Mouse (Mus musculus) G1E (cell line): ENCODE data around the gene Rnf24.

Experiments
- CTCF ChIP-seq: IDR thresholded peaks from 2 replicates; pipeline ENCODE4 v1.5.1; 2012; ENCODE audit warnings: low read depth, low read length, inconsistent platforms, mixed read lengths
- GATA1 ChIP-seq: IDR thresholded peaks from 2 replicates; pipeline ENCODE4 v1.6.1; 2012; ENCODE audit warnings: borderline replicate concordance, low read length, inconsistent platforms, mixed read lengths
- POLR2AphosphoS5 ChIP-seq: IDR thresholded peaks from 2 replicates; pipeline ENCODE4 v1.6.1; 2012; ENCODE audit warnings: low read depth, low read length, inconsistent platforms; ENCODE audit not compliant: insufficient replicate concordance
- TAL1 ChIP-seq: conservative IDR thresholded peaks from 2 replicates; pipeline ENCODE4 v1.6.1; 2012; ENCODE audit warnings: low read depth, low read length, inconsistent platforms, mixed read lengths

DNA sequence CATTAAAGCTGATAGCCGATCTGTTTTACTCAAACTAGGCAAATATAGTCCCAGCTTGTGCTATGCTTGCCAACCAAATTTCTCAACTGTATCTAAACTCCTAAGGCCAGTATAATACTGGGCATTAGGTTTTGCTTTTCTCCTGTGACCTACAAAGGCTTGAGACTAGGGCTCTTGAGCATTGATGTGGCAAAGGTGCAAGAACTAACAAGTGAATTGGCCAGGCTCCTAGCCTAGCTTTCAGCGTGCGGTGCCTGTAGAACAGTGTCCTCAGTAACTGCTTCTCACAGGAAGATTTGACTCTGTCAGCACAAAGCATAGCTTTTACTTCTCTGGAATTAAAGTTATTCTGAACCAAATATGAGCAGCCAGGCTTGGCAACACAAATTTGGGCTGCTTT is 77.2 kb downstream of the Rnf24 start:
- TF ChIP-seq CTCF (no peak), GATA1 (no peak), POLR2AphosphoS5 (no peak), TAL1 (no peak)
